In the genomic region with DNA sequence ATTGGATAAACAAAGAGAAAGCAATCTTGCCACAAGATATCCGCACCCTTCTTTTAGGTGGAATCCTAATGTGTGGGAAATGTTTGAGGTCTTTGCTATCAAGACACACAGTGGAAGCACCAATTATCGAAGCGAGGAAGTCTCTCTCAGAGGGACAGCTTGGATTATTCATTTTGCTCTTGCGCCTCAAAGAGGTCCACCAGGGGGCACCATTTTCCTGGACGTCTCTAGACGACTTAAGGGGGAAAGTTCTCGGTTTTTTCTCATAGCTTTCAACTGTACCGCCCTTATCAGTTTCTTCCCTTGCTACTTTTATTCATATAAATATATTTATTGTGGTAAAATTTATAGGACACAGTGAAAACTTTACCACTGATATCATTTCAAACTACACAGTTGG, we compare ENCODE assay signal across 9 mouse cellular contexts. TPM values are rescaled to one million over a fixed set of nuclear protein-coding genes. Genes with fewer than 3 reads are reported as not detected.
DNase-seq lines count a peak whose midpoint lies in the region; ATAC-seq and TF ChIP-seq lines count a peak whose summit lies in the region.
"Had no signal": no experiment of that assay in that cellular context is flagged by ENCODE, and none has a peak within 500 bp of the region (broad histone marks: within the 10 kb centered on the region; RNA-seq: fewer than 3 reads in every experiment).

No protein-coding gene starts in this region.

- H3K79me2 ChIP-seq in C2C12 (ENCODE audit: control insufficient read depth, insufficient read depth): no peaks in the 10 kb centered on the region

- H3K4me3 ChIP-seq in forebrain, embryonic 14.5 days (ENCODE audit: low read depth, low read length): no peak overlapping the region
- H3K4me3 ChIP-seq in forebrain, embryonic 12.5 days (replicated peaks): no peak overlapping the region
- no peak overlapping the region for H3K4me3 ChIP-seq in C2C12 (ENCODE audit: insufficient read depth, poor library complexity, severe bottlenecking)
- H3K4me3 ChIP-seq in midbrain, postnatal 0 days (ENCODE audit: low read depth, low read length): no peak overlapping the region

- no peak overlapping the region for H3ac ChIP-seq in C2C12 (ENCODE audit: control insufficient read depth, insufficient read length, low read depth)

- no peaks in the 10 kb centered on the region for H3K9me3 ChIP-seq in forebrain, embryonic 14.5 days (replicated peaks; ENCODE audit: control insufficient read depth, low read length)
- H3K9me3 ChIP-seq in forebrain, embryonic 12.5 days: no peaks in the 10 kb centered on the region
- H3K9me3 ChIP-seq in midbrain, postnatal 0 days (ENCODE audit: low read length): no peaks in the 10 kb centered on the region

- H3K4me1 ChIP-seq in forebrain, embryonic 14.5 days (ENCODE audit: control insufficient read depth, insufficient read depth, low read length): no peaks in the 10 kb centered on the region; the same call in 1 of the 2 replicates
- no peaks in the 10 kb centered on the region for H3K4me1 ChIP-seq in forebrain, embryonic 12.5 days
- peaks cover 5% of the 10 kb centered on the region; the same call in 1 of the 2 replicates for H3K4me1 ChIP-seq in midbrain, postnatal 0 days (ENCODE audit: insufficient read depth, low read length)

- intact Hi-C loops in gastrocnemius, postnatal 14 days (cut with DNase I; ENCODE audit: low total_unique reads): loop anchor here (5.0 kb wide), 1 partner anchor 143 kb away; no protein-coding TSS in a partner anchor

- H3K27me3 ChIP-seq in forebrain, embryonic 14.5 days (replicated peaks; ENCODE audit: control insufficient read depth, insufficient read depth, low read length): no peaks in the 10 kb centered on the region
- H3K27me3 ChIP-seq in forebrain, embryonic 12.5 days: no peaks in the 10 kb centered on the region
- H3K27me3 ChIP-seq in C2C12 (ENCODE audit: control insufficient read depth, insufficient read depth, insufficient read length): no peaks in the 10 kb centered on the region
- H3K27me3 ChIP-seq in midbrain, postnatal 0 days (ENCODE audit: insufficient read depth, low read length): no peaks in the 10 kb centered on the region
- H3K27me3 ChIP-seq: CH12.LX had no signal

- H3K36me3 ChIP-seq in forebrain, embryonic 14.5 days (ENCODE audit: control insufficient read depth, insufficient read depth, low read length): no peaks in the 10 kb centered on the region
- H3K36me3 ChIP-seq in forebrain, embryonic 12.5 days (replicated peaks): no peaks in the 10 kb centered on the region
- no peaks in the 10 kb centered on the region for H3K36me3 ChIP-seq in C2C12 (ENCODE audit: control insufficient read depth, insufficient read depth)
- H3K36me3 ChIP-seq in midbrain, postnatal 0 days (ENCODE audit: insufficient read depth, low read length): no peaks in the 10 kb centered on the region

- DNase-seq in forebrain, embryonic 14.5 days (ENCODE audit: low spot score): peak; percentile 71
- peak; percentile 63 for DNase-seq in c-Kit-positive CD71-negative TER-119-negative erythroid progenitor cells, embryonic 14.5 days (ENCODE audit: low read depth)
- peak; percentile 63 for DNase-seq in gastrocnemius, postnatal 14 days
- peak; percentile 68 to 72 for DNase-seq in layer of hippocampus, postnatal 10 days (ENCODE audit: low spot score in 2 of 2)
- DNase-seq in midbrain, postnatal 0 days (ENCODE audit: low spot score): peak; percentile 64
- peak; percentile 31 for DNase-seq in testis, postnatal 14 days (ENCODE audit: low spot score)

- no peaks in the 10 kb centered on the region for H3K79me3 ChIP-seq in C2C12 (ENCODE audit: low read depth)

- WGBS in forebrain, embryonic 14.5 days: 33% methylated on average over 8 of the region's 8 CpGs
- 33% methylated on average over 8 of the region's 8 CpGs for WGBS in forebrain, embryonic 12.5 days
- WGBS in midbrain, postnatal 0 days: 32% methylated on average over 8 of the region's 8 CpGs

- no peak overlapping the region for H3K4me2 ChIP-seq in forebrain, embryonic 14.5 days (ENCODE audit: low read length)
- no peak overlapping the region for H3K4me2 ChIP-seq in forebrain, embryonic 12.5 days
- H3K4me2 ChIP-seq in midbrain, postnatal 0 days (ENCODE audit: low read depth, low read length, poor library complexity, severe bottlenecking): no peak overlapping the region

- ATAC-seq in forebrain, embryonic 14.5 days: no peak
- no peak for ATAC-seq in forebrain, embryonic 12.5 days (ENCODE audit: low FRiP score)
- no peak for ATAC-seq in midbrain, postnatal 0 days (ENCODE audit: low FRiP score)

- H3K9ac ChIP-seq in forebrain, embryonic 14.5 days (ENCODE audit: low read length): no peak overlapping the region
- H3K9ac ChIP-seq in forebrain, embryonic 12.5 days: no peak overlapping the region
- H3K9ac ChIP-seq in midbrain, postnatal 0 days (replicated peaks; ENCODE audit: low read length, poor library complexity, severe bottlenecking): no peak overlapping the region

- TF ChIP-seq CTCF in C2C12 (IDR thresholded peaks at IDR 0.05; ENCODE audit: control insufficient read depth, insufficient read depth, insufficient read length): peak; percentile 41
- TF ChIP-seq CTCF in midbrain, postnatal 0 days (IDR thresholded peaks at IDR 0.05): peak; percentile 68

- H3K27ac ChIP-seq in forebrain, embryonic 14.5 days (ENCODE audit: low read depth, low read length): no peak overlapping the region
- no peak overlapping the region for H3K27ac ChIP-seq in forebrain, embryonic 12.5 days
- H3K27ac ChIP-seq in midbrain, postnatal 0 days (ENCODE audit: low read depth, low read length): no peak overlapping the region

TF ChIP-seq in C2C12, 6 proteins besides CTCF, POLR2A, EP300 and RAD21:
- TF ChIP-seq MAX (IDR thresholded peaks at IDR 0.05): no peak
- no peak for TF ChIP-seq MYOD1 (IDR thresholded peaks at IDR 0.05; ENCODE audit: control insufficient read depth, insufficient read length, low read depth)
- TF ChIP-seq FOSL1 (IDR thresholded peaks at IDR 0.05; ENCODE audit: insufficient read depth, low read length, poor library complexity, severe bottlenecking): no peak
- no peak for TF ChIP-seq MYOG (IDR thresholded peaks at IDR 0.05; ENCODE audit: control insufficient read depth, extremely low read depth, insufficient read length)
- TF ChIP-seq CEBPB (IDR thresholded peaks at IDR 0.05; ENCODE audit: low read depth): no peak
- TF ChIP-seq USF1 (IDR thresholded peaks at IDR 0.05; ENCODE audit: low read depth): no peak

RNA-seq across cellular contexts. Expression of a gene that starts 36.7 kb away (rescaled TPM):
- polyA plus RNA-seq in forebrain, embryonic 14.5 days (2014; fragmentation: Nextera tagmentation; extraction: Ambion mirVana): 3.3 and 3.7 TPM in 2 replicates
- 2.3 and 3.8 TPM in 2 replicates for polyA plus RNA-seq in forebrain, embryonic 12.5 days (2016; fragmentation: Nextera tagmentation; extraction: Ambion mirVana)
- 0.25 TPM for polyA plus RNA-seq in C2C12 (2012; fragmentation: generic; extraction: Trizol)
- 1 to 10 TPM; 2.4 TPM for total RNA-seq in gastrocnemius, postnatal 14 days (2021)
- total RNA-seq in layer of hippocampus, postnatal 10 days (2021): 10 to 100 TPM; 42.5 to 43.8 TPM
- 29.2 and 32.0 TPM in 2 replicates for total RNA-seq in midbrain, postnatal 0 days (2014; rRNA removed)
- 2.7 and 3.3 TPM in 2 replicates for polyA plus RNA-seq in midbrain, postnatal 0 days (2015; fragmentation: Nextera tagmentation; extraction: Ambion mirVana)
- total RNA-seq: CH12.LX had no signal
